Mouse (Mus musculus): ENCODE results near the gene Smad9.

- TF ChIP-seq CTCF (IDR thresholded peaks at IDR 0.05; ENCODE audit: control insufficient read depth, insufficient read depth, low read length) (no peak), POLR2A (IDR thresholded peaks at IDR 0.05; ENCODE audit: borderline replicate concordance, control insufficient read depth, low read depth, low read length) (no peak)
Observed at GRCm38 (mm10) chr3:54793762-54794161, 38.4 kb downstream of the Smad9 start.
